Mouse (Mus musculus): ENCODE results near the gene Zkscan16. TPM values are rescaled to one million over a fixed set of nuclear protein-coding genes. Genes with fewer than 3 reads are reported as not detected.

The Zkscan16 gene
- total and polyA plus RNA-seq, 3 experiments = not detected

- H3K27ac ChIP-seq (ENCODE audit: control insufficient read depth, low read depth, low read length) = no peak overlapping the region
- TF ChIP-seq POLR2AphosphoS5 (IDR thresholded peaks at IDR 0.05; ENCODE audit: borderline replicate concordance, low read depth, low read length) (no peak), BHLHE40 (IDR thresholded peaks at IDR 0.05; ENCODE audit: borderline replicate concordance, low read depth, low read length) (no peak), POLR2A (IDR thresholded peaks at IDR 0.05; ENCODE audit: control insufficient read depth in 1 of 2, insufficient read depth in 1 of 2, low read depth in 1 of 2, low read length in 2 of 2, poor library complexity in 1 of 2) (no peak), MEF2A (IDR thresholded peaks at IDR 0.05; ENCODE audit: extremely low read depth, insufficient replicate concordance, low read depth, low read length, poor library complexity, severe bottlenecking) (no peak), CTCF (IDR thresholded peaks at IDR 0.05 in 2 of 3, conservative IDR thresholded peaks at IDR 0.05 in 1 of 3; ENCODE audit: control insufficient read depth in 1 of 3, insufficient read depth in 1 of 3, low read depth in 2 of 3, low read length in 3 of 3, poor library complexity in 1 of 3, severe bottlenecking in 1 of 3) (no peak), E2F4 (IDR thresholded peaks at IDR 0.05; ENCODE audit: borderline replicate concordance, low read depth, low read length) (no peak), MAZ (IDR thresholded peaks at IDR 0.05; ENCODE audit: low read depth, low read length) (no peak), RCOR1 (IDR thresholded peaks at IDR 0.05; ENCODE audit: low read depth, low read length) (no peak), JUND (IDR thresholded peaks at IDR 0.05; ENCODE audit: low read depth, low read length) (no peak), UBTF (IDR thresholded peaks at IDR 0.05; ENCODE audit: borderline replicate concordance, insufficient read depth, low read depth, low read length) (no peak), ZKSCAN1 (IDR thresholded peaks at IDR 0.05; ENCODE audit: low read depth, low read length) (no peak), ZMIZ1 (IDR thresholded peaks at IDR 0.05; ENCODE audit: low read depth, low read length) (no peak), SMC3 (IDR thresholded peaks at IDR 0.05; ENCODE audit: low read depth, low read length) (no peak), MYC (IDR thresholded peaks at IDR 0.05; ENCODE audit: low read depth, low read length) (no peak), USF1 (IDR thresholded peaks at IDR 0.05; ENCODE audit: low read depth, low read length) (no peak), SIN3A (IDR thresholded peaks at IDR 0.05; ENCODE audit: low read length) (no peak), TCF12 (IDR thresholded peaks at IDR 0.05; ENCODE audit: low read depth, low read length) (no peak)
- DNase-seq (ENCODE audit: low read depth, low spot score) = no peak
- H3K4me1 ChIP-seq (ENCODE audit: control insufficient read depth in 1 of 2, insufficient read depth in 2 of 2, low read length in 2 of 2) = peaks cover 6 to 7% of the 10 kb centered on the region in 2 experiments
- H3K4me3 ChIP-seq (ENCODE audit: control insufficient read depth in 1 of 2, insufficient read depth in 1 of 2, low read depth in 2 of 2, low read length in 2 of 2) = no peak overlapping the region
- H3K27me3 ChIP-seq (ENCODE audit: control insufficient read depth in 1 of 2, insufficient read depth in 2 of 2, low read length in 2 of 2) = no peaks in the 10 kb centered on the region
- H3K9ac ChIP-seq (ENCODE audit: control insufficient read depth, low read depth, low read length, poor library complexity, severe bottlenecking) = no peak overlapping the region
- no peaks in the 10 kb centered on the region for H3K79me2 ChIP-seq (ENCODE audit: control insufficient read depth, insufficient read depth, low read length, poor library complexity)
- peaks cover 0 to 2% of the 10 kb centered on the region in 2 experiments; a peak in 2 of 4 replicates for H3K36me3 ChIP-seq (ENCODE audit: control insufficient read depth in 1 of 2, insufficient read depth in 2 of 2, low read length in 2 of 2)
- H3K9me3 ChIP-seq (replicated peaks; ENCODE audit: insufficient read depth, low read length) = no peaks in the 10 kb centered on the region
Observed at GRCm38 (mm10) chr4:58926120-58926519, 17.3 kb upstream of the Zkscan16 start.

- Histone ChIP-seq H3K4me1 (ENCODE audit: control insufficient read depth in 1 of 2, insufficient read depth in 2 of 2, low read length in 2 of 2) (peaks cover 6 to 11% of the 10 kb centered on the region in 2 experiments), H3K27ac (ENCODE audit: control insufficient read depth, low read depth, low read length) (no peak overlapping the region), H3K9ac (ENCODE audit: control insufficient read depth, low read depth, low read length, poor library complexity, severe bottlenecking) (no peak overlapping the region), H3K4me3 (ENCODE audit: control insufficient read depth in 1 of 2, insufficient read depth in 1 of 2, low read depth in 2 of 2, low read length in 2 of 2) (no peak overlapping the region), H3K27me3 (ENCODE audit: control insufficient read depth in 1 of 2, insufficient read depth in 2 of 2, low read length in 2 of 2) (no peaks in the 10 kb centered on the region), H3K9me3 (replicated peaks; ENCODE audit: insufficient read depth, low read length) (no peaks in the 10 kb centered on the region), H3K36me3 (ENCODE audit: control insufficient read depth in 1 of 2, insufficient read depth in 2 of 2, low read length in 2 of 2) (peaks cover 0 to 2% of the 10 kb centered on the region in 2 experiments; a peak in 2 of 4 replicates), H3K79me2 (ENCODE audit: control insufficient read depth, insufficient read depth, low read length, poor library complexity) (no peaks in the 10 kb centered on the region)
- peak; percentile 58 for DNase-seq (ENCODE audit: low read depth, low spot score)
- no peak for TF ChIP-seq KAT2A (conservative IDR thresholded peaks at IDR 0.05; ENCODE audit: low read depth, low read length)
- TF ChIP-seq MXI1 (IDR thresholded peaks at IDR 0.05; ENCODE audit: low read depth, low read length) = peak; percentile 46; the same call in 1 of the 2 replicates
- TF ChIP-seq MYC (IDR thresholded peaks at IDR 0.05; ENCODE audit: low read depth, low read length) = peak; percentile 81
- peak; percentile 61 to 82 (median 61) for TF ChIP-seq CTCF (IDR thresholded peaks at IDR 0.05 in 2 of 3, conservative IDR thresholded peaks at IDR 0.05 in 1 of 3; ENCODE audit: control insufficient read depth in 1 of 3, insufficient read depth in 1 of 3, low read depth in 2 of 3, low read length in 3 of 3, poor library complexity in 1 of 3, severe bottlenecking in 1 of 3)
- TF ChIP-seq SMC3 (IDR thresholded peaks at IDR 0.05; ENCODE audit: low read depth, low read length) = peak; percentile 55
- TF ChIP-seq RAD21 (IDR thresholded peaks at IDR 0.05; ENCODE audit: low read depth, low read length) = peak; percentile 62
- TF ChIP-seq ZNF384 (IDR thresholded peaks at IDR 0.05; ENCODE audit: low read depth, low read length) = no peak
- TF ChIP-seq ZC3H11A (IDR thresholded peaks at IDR 0.05; ENCODE audit: low read depth, low read length) = peak; percentile 29; the same call in 1 of the 2 replicates
Observed at GRCm38 (mm10) chr4:58927661-58928060, 15.8 kb upstream of the Zkscan16 start.

All from MEL (cell line).